Mouse (Mus musculus) liver, embryonic 12.5 days (tissue): Measurements from ENCODE around the gene Tns1. TPM values are rescaled to one million over a fixed set of nuclear protein-coding genes. Genes with fewer than 3 reads are reported as not detected.
A peak's percentile ranks its signal among the peaks of the same experiment; 100 is the strongest.

Experiments
- ATAC-seq: fragments of 200-750 bp; cut with Nextera tagmentation; 2 replicates; pipeline ENCODE4 v1.8.0; 2017; ENCODE audit warnings: moderate number of reproducible peaks, mild to moderate bottlenecking, moderate library complexity
- H3K27ac ChIP-seq: fragments of 300-500 bp; sonication (generic); 2 replicates; pipeline ENCODE4 v1.5.1; 2016; ENCODE audit warnings: mild to moderate bottlenecking
- H3K27me3 ChIP-seq: fragments of 300-500 bp; sonication (generic); replicated peaks from 2 replicates; pipeline ENCODE4 v1.6.1; 2016; ENCODE audit warnings: mild to moderate bottlenecking, moderate library complexity
- H3K36me3 ChIP-seq: fragments of 300-500 bp; sonication (generic); 2 replicates; pipeline ENCODE4 v1.6.1; 2016; ENCODE audit warnings: mild to moderate bottlenecking, moderate library complexity
- H3K4me1 ChIP-seq: fragments of 300-500 bp; sonication (generic); 2 replicates; pipeline ENCODE4 v1.6.1; 2016
- H3K4me2 ChIP-seq: fragments of 300-500 bp; sonication (generic); 2 replicates; pipeline ENCODE4 v1.6.1; 2016; ENCODE audit warnings: mild to moderate bottlenecking, moderate library complexity
- H3K4me3 ChIP-seq: fragments of 300-500 bp; sonication (generic); 2 replicates; pipeline ENCODE4 v1.5.1; 2016; ENCODE audit warnings: mild to moderate bottlenecking, moderate library complexity
- H3K9ac ChIP-seq: fragments of 300-500 bp; sonication (generic); 2 replicates; pipeline ENCODE4 v1.6.1; 2016; ENCODE audit warnings: mild to moderate bottlenecking, moderate library complexity
- H3K9me3 ChIP-seq: fragments of 300-500 bp; sonication (generic); replicated peaks from 2 replicates; pipeline ENCODE4 v1.6.1; 2016; ENCODE audit warnings: mild to moderate bottlenecking, moderate library complexity
- WGBS: fragments of 180-500 bp; shearing (Covaris S2); methylation state at CpG from one replicate; pipeline ENCODE4 v1.1.7; 2016; ENCODE audit not compliant: insufficient replicate concordance; 5-methylcytosine and 5-hydroxymethylcytosine counted together
- polyA plus RNA-seq: library from polyadenylated mRNA; unstranded; fragments of >200 nt; fragmentation: Nextera tagmentation; extraction: Ambion mirVana; gene quantifications from 2 replicates; pipeline ENCODE4 v1.2.1, GENCODE M21; 2016

The Tns1 gene
- polyA plus RNA-seq, 1 experiment from 2014 or later, result 13.1 TPM

GRCm38 (mm10) chr1:73915218-73916070 lies 208.8 kb downstream of the Tns1 start:
- H3K36me3 ChIP-seq, result peaks cover 35% of the 10 kb centered on the region
- H3K27me3 ChIP-seq, result 0 out of 2 replicates have a peak, but pooled peaks cover 5% of the 10 kb centered on the region
- H3K9me3 ChIP-seq, result no peaks in the 10 kb centered on the region
- H3K4me2 ChIP-seq, result no peak overlapping the region
- WGBS, result 48% methylated on average over 8 of the region's 8 CpGs
- H3K9ac ChIP-seq, result no peak overlapping the region
- H3K27ac ChIP-seq, result no peak overlapping the region
- 0 out of 2 replicates have a peak, but pooled peaks cover 5% of the 10 kb centered on the region for H3K4me1 ChIP-seq
- no peak for ATAC-seq
- no peak overlapping the region for H3K4me3 ChIP-seq

GRCm38 (mm10) chr1:73914076-73914475 lies 210.2 kb downstream of the Tns1 start:
- H3K4me2 ChIP-seq, result no peak overlapping the region
- 0 out of 2 replicates have a peak, but pooled peaks cover 5% of the 10 kb centered on the region for H3K27me3 ChIP-seq
- no peak overlapping the region for H3K27ac ChIP-seq
- H3K9ac ChIP-seq, result no peak overlapping the region
- ATAC-seq, result peak; percentile 22; the same call in 1 of the 2 replicates
- H3K4me3 ChIP-seq, result no peak overlapping the region
- H3K9me3 ChIP-seq, result no peaks in the 10 kb centered on the region
- WGBS, result 11% methylated on average over 9 of the region's 9 CpGs
- H3K4me1 ChIP-seq, result 0 out of 2 replicates have a peak, but pooled peaks cover 5% of the 10 kb centered on the region
- H3K36me3 ChIP-seq, result peaks cover 30% of the 10 kb centered on the region

DNA sequence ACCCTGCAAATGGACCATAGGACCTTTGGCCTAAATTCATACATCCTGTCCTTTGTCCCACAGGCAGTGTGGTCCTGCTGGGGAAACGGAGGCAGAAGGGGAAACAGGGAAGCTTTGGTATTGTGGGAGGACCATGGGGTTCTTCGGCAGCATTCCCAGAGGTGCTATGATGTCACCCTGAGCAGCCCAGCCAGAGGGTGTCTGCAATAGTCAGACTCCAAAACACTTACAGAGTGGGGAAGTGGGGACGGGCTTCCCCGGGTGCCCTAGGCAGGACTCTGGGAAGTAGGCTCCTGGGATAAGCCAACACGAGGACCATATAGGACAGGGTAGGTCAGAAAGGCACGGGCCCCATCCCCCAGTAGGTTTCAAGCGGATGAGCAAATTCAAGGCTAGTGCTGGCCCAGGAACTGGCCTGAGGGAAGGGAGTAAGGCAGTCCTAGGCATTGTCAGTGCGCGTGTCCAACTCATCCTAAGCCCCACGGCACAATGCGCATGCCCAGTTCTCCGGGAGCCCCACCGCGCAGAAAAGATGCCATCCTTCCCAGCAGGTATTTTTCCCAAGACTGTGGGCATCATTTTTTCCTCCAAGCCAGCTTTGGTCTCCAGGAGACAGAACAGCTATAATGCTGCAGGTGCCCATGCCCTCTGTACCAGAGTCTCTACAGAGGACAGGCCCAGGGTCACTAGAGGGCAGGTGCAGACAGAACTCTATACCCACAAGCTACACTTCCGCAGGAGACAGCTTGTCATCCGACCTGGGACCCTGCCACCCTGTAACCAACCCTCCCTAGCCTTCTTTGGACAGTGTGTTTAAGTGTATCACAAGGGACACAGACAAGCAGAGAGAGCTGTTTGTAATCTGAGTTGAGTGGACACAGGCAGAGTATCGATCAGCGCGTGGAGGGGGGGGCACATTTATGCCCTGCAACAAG lies 210.9 kb downstream of the Tns1 start:
- no peak overlapping the region for H3K4me3 ChIP-seq
- H3K4me2 ChIP-seq, result no peak overlapping the region
- 0 out of 2 replicates have a peak, but pooled peaks cover 5% of the 10 kb centered on the region for H3K27me3 ChIP-seq
- H3K9ac ChIP-seq, result no peak overlapping the region
- H3K4me1 ChIP-seq, result 0 out of 2 replicates have a peak, but pooled peaks cover 5% of the 10 kb centered on the region
- H3K9me3 ChIP-seq, result no peaks in the 10 kb centered on the region
- peaks cover 23% of the 10 kb centered on the region for H3K36me3 ChIP-seq
- 68% methylated on average over 19 of the region's 19 CpGs for WGBS
- H3K27ac ChIP-seq, result no peak overlapping the region
- peak; percentile 39; the same call in 1 of the 2 replicates for ATAC-seq

GRCm38 (mm10) chr1:73912466-73912865 lies 211.8 kb downstream of the Tns1 start:
- Histone ChIP-seq H3K27ac (no peak overlapping the region), H3K27me3 (0 out of 2 replicates have a peak, but pooled peaks cover 5% of the 10 kb centered on the region), H3K4me1 (0 out of 2 replicates have a peak, but pooled peaks cover 5% of the 10 kb centered on the region), H3K36me3 (peaks cover 14% of the 10 kb centered on the region), H3K9ac (no peak overlapping the region), H3K4me3 (no peak overlapping the region), H3K4me2 (no peak overlapping the region), H3K9me3 (no peaks in the 10 kb centered on the region)
- no peak for ATAC-seq
- WGBS, result 85% methylated on average over 10 of the region's 10 CpGs

- Histone ChIP-seq H3K36me3 (peaks cover 9% of the 10 kb centered on the region), H3K27ac (no peak overlapping the region), H3K27me3 (0 out of 2 replicates have a peak, but pooled peaks cover 5% of the 10 kb centered on the region), H3K4me2 (no peak overlapping the region), H3K4me1 (0 out of 2 replicates have a peak, but pooled peaks cover 5% of the 10 kb centered on the region), H3K4me3 (no peak overlapping the region), H3K9ac (no peak overlapping the region), H3K9me3 (no peaks in the 10 kb centered on the region)
- WGBS, result 63% methylated on average over 8 of the region's 8 CpGs
- no peak for ATAC-seq
These were observed 212.3 kb downstream of the Tns1 start for GRCm38 (mm10) chr1:73911981-73912380.

DNA sequence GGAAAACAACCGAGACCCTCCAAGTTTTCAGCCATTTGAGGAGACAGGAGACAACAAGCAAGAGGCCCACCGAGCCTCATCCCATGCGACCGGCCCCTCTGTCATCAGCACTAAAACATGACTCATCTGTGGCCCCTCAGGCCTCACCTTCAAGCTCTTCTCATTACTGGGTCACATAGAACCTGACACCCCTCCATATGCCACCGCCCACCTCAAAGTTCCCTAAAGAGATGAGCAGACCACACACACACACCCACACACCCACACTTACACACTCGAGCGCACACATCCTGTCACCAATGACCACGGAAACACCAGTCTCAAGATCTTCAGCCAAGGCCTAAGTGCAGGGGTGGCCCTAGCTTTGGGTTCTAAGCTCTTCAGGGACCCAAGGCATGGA lies 213.5 kb downstream of the Tns1 start:
- Histone ChIP-seq H3K4me1 (0 out of 2 replicates have a peak, but pooled peaks cover 5% of the 10 kb centered on the region), H3K27me3 (0 out of 2 replicates have a peak, but pooled peaks cover 5% of the 10 kb centered on the region), H3K36me3 (no peaks in the 10 kb centered on the region), H3K9me3 (no peaks in the 10 kb centered on the region), H3K4me3 (no peak overlapping the region), H3K27ac (no peak overlapping the region), H3K4me2 (no peak overlapping the region), H3K9ac (no peak overlapping the region)
- no peak for ATAC-seq
- 70% methylated on average over 8 of the region's 8 CpGs for WGBS

- 0 out of 2 replicates have a peak, but pooled peaks cover 5% of the 10 kb centered on the region for H3K27me3 ChIP-seq
- no peak overlapping the region for H3K4me2 ChIP-seq
- ATAC-seq, result no peak
- no peaks in the 10 kb centered on the region for H3K9me3 ChIP-seq
- no peak overlapping the region for H3K9ac ChIP-seq
- 73% methylated on average over 8 of the region's 8 CpGs for WGBS
- H3K36me3 ChIP-seq, result no peaks in the 10 kb centered on the region
- H3K4me3 ChIP-seq, result no peak overlapping the region
- H3K27ac ChIP-seq, result no peak overlapping the region
- H3K4me1 ChIP-seq, result 0 out of 2 replicates have a peak, but pooled peaks cover 5% of the 10 kb centered on the region
These were observed 214.1 kb downstream of the Tns1 start for GRCm38 (mm10) chr1:73910111-73910510.

DNA sequence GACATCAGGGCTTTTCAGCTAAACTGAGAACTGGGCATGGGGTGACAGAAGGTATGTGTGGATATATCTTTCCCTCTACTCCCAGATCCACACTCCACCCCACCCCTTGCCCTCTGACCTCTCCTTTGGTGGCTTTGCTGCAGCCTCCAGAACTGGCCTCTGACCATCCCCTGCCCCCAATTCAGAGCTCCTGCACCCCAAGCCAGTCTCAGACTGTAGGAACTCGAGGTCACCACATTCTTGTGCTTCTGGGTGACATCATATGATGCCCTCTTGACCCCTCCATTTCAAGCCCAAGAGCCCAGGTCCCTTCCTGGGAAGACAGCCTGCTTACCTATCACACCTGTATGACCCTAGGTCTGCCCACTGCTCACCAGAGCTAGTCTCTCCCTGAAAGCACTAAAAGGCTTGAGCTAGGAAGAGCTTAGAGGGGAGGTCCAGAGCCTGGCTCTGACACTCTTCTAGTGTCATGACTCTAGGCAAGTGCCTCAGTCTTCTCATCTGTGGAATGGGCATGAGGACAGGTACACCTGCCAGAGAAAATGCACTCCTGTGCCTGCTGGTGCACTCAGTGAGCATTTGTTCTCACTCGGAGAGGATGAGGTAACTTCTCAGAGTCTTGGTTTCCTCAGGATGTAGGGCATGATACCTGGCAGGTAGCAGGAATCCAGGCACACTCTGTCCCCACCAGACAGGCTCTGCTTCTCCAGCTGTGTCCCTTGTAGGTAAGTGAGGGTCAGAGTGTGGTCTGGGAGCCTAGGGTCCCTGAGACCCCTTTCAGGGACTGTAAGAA lies 214.9 kb downstream of the Tns1 start:
- no peak overlapping the region for H3K27ac ChIP-seq
- H3K4me3 ChIP-seq, result no peak overlapping the region
- H3K4me2 ChIP-seq, result no peak overlapping the region
- no peaks in the 10 kb centered on the region for H3K27me3 ChIP-seq
- no peak overlapping the region for H3K9ac ChIP-seq
- 0 out of 2 replicates have a peak, but pooled peaks cover 3% of the 10 kb centered on the region for H3K4me1 ChIP-seq
- no peak for ATAC-seq
- no peaks in the 10 kb centered on the region for H3K9me3 ChIP-seq
- WGBS, result 44% methylated on average over 2 of the region's 2 CpGs
- no peaks in the 10 kb centered on the region for H3K36me3 ChIP-seq

DNA sequence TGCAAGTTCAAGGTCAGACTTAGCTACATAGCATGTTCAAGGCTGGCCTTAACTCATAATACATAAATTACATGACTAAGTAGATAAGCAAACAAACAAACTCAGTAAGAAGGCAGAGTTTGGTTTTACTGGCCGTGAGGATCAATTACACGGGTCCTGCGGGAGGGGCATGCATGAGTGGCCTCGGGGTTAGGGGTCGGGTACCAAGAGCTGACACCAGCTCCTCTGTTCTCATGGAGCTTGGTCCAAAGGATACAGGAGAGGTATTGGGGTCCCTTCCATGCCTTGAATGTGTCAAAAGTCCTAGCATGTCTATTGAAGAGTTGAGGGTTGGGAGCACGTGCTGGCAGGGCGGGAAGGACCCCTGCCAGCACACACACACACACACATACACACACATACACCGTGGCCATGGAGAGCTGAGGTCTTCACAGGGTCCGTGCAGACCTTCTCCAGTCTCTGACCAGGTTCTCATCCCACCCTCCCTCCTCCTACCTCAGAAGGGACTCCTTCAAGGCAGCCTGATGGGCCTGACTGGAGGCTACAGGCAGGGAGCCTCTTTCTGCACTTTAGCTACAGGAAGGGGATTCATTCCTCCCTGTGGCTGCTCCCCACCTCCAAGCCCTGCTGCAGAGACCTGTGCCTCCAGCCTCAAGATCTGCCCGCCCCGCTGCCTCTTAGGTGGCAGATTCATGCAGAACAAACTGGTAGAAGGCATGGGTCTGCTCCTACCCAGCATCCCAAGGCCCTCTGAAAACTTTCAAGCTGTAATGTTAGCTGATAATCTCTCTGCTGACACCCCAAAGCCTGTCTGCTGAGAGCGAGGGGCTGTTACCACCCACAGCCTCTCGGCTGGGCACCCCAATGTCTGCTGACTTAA lies 215.9 kb downstream of the Tns1 start:
- H3K36me3 ChIP-seq, result no peaks in the 10 kb centered on the region
- H3K27ac ChIP-seq, result no peak overlapping the region
- H3K9ac ChIP-seq, result no peak overlapping the region
- 64% methylated on average over 13 of the region's 13 CpGs for WGBS
- H3K9me3 ChIP-seq, result no peaks in the 10 kb centered on the region
- no peak overlapping the region for H3K4me3 ChIP-seq
- no peak overlapping the region for H3K4me2 ChIP-seq
- no peak for ATAC-seq
- H3K4me1 ChIP-seq, result no peaks in the 10 kb centered on the region
- H3K27me3 ChIP-seq, result no peaks in the 10 kb centered on the region

- Histone ChIP-seq H3K27ac (no peak overlapping the region), H3K4me1 (no peaks in the 10 kb centered on the region), H3K9ac (no peak overlapping the region), H3K36me3 (no peaks in the 10 kb centered on the region), H3K4me2 (no peak overlapping the region), H3K9me3 (no peaks in the 10 kb centered on the region), H3K4me3 (no peak overlapping the region), H3K27me3 (no peaks in the 10 kb centered on the region)
- WGBS, result 80% methylated on average over 28 of the region's 28 CpGs
- ATAC-seq, result no peak
These were observed 217.1 kb downstream of the Tns1 start for GRCm38 (mm10) chr1:73907166-73907565.
